Mouse (Mus musculus): ENCODE measurements around the gene Pik3r3.

- TF ChIP-seq CTCF (IDR thresholded peaks at IDR 0.05; ENCODE audit: low read depth), result no peak
- no peak for TF ChIP-seq EP300 (IDR thresholded peaks at IDR 0.05; ENCODE audit: low read depth)
Observed at GRCm38 (mm10) chr4:116222843-116223119, 1.4 kb downstream of the Pik3r3 start.
